Mouse (Mus musculus) heart, adult 2 months (tissue): ENCODE data around the gene Uts2.

Experiments
- CTCF ChIP-seq: fragments of 200-600 bp; IDR thresholded peaks from 2 replicates; pipeline ENCODE4 v1.8.1; 2022; ENCODE audit warnings: antibody characterized with exemption, mild to moderate bottlenecking, moderate library complexity
- EP300 ChIP-seq: fragments of 200-500 bp; IDR thresholded peaks from 2 replicates; pipeline ENCODE4 v1.6.1; 2011; ENCODE audit warnings: low read depth, low read length, control low read depth; ENCODE audit not compliant: insufficient read depth
- POLR2A ChIP-seq: fragments of 200-500 bp; IDR thresholded peaks from 2 replicates; pipeline ENCODE4 v1.6.1; 2011; ENCODE audit warnings: mild to moderate bottlenecking, low read depth, low read length, control low read depth; ENCODE audit not compliant: insufficient read depth

DNA sequence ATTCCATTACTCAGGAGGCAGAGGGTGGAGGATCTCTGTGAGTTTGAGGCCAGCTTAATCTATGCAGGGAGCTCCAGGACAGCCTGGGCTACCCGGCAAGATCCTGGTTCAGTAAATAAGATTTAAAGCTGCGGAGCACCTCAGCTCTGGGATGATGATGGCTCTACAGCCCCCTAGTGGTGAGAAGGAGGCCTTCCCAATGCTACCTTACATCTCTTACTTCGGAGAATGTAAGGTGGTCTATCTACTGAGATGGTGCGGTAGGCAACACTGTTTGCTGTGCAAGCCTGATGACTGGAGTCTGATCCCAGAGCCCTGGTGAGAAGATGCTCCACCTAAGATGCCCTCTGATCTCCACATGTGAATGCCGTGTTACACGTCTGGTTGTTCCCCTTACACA lies 30.1 kb downstream of the Uts2 start:
- TF ChIP-seq POLR2A: no peak
- peak; percentile 82 for TF ChIP-seq CTCF
- no peak for TF ChIP-seq EP300
